Mouse (Mus musculus) cerebellum, adult 2 months (tissue): ENCODE measurements around the gene Runx3. TPM values are rescaled to one million over a fixed set of nuclear protein-coding genes. Genes with fewer than 3 reads are reported as not detected.

ENCODE experiments used
- DNase-seq, 2 experiments: peaks; one replicate each; pipeline ENCODE4 v3.0.0; 2021
- H3K27ac ChIP-seq: fragments of 200-500 bp; 2 replicates; pipeline ENCODE4 v1.5.1; 2012; ENCODE audit warnings: low read length, control low read depth, inconsistent platforms; ENCODE audit not compliant: insufficient read depth
- H3K27me3 ChIP-seq: fragments of 200-500 bp; 2 replicates; pipeline ENCODE4 v1.6.1; 2012; ENCODE audit warnings: inconsistent platforms, mild to moderate bottlenecking, low read length, moderate library complexity; ENCODE audit not compliant: control insufficient read depth, insufficient read depth
- H3K4me1 ChIP-seq: fragments of 200-500 bp; 2 replicates; pipeline ENCODE4 v1.6.1; 2011; ENCODE audit warnings: low read length; ENCODE audit not compliant: control insufficient read depth, insufficient read depth
- H3K4me3 ChIP-seq: fragments of 200-500 bp; replicated peaks from 2 replicates; pipeline ENCODE3; 2011; ENCODE audit warnings: mild to moderate bottlenecking, low read depth, low read length, control low read depth; ENCODE audit not compliant: insufficient read depth
- CTCF ChIP-seq: fragments of 200-500 bp; IDR thresholded peaks from 2 replicates; pipeline ENCODE4 v1.5.1; 2011; ENCODE audit warnings: low read depth, mild to moderate bottlenecking, control low read depth, low read length, moderate library complexity, borderline replicate concordance; ENCODE audit not compliant: insufficient read depth
- POLR2A ChIP-seq: fragments of 200-500 bp; IDR thresholded peaks from 2 replicates; pipeline ENCODE4 v1.6.1; 2011; ENCODE audit warnings: low read length, control low read depth, borderline replicate concordance; ENCODE audit not compliant: insufficient read depth
- WGBS: fragments of 180-500 bp; shearing (Covaris S2); methylation state at CpG from one replicate; pipeline ENCODE4 v1.1.7; 2018; 5-methylcytosine and 5-hydroxymethylcytosine counted together
- polyA plus RNA-seq: library from polyadenylated mRNA; depleted of rRNA; stranded (reverse); fragments of >200 nt; gene quantifications from 2 replicates; pipeline ENCODE4 v1.2.3, GENCODE M21; 2012

Runx3 gene
- polyA plus RNA-seq, 1 experiment, result not detected

GRCm38 (mm10) chr4:135141720-135142119 lies 21.3 kb downstream of the Runx3 start:
- WGBS, result 6% methylated on average over 13 of the region's 13 CpGs
- no peak for TF ChIP-seq POLR2A
- no peak for TF ChIP-seq CTCF
- Histone ChIP-seq H3K27ac (no peak overlapping the region), H3K4me1 (no peaks in the 10 kb centered on the region), H3K27me3 (no peaks in the 10 kb centered on the region; the same call in 1 of the 2 replicates), H3K4me3 (no peak overlapping the region)
- no peak for DNase-seq

- 41% methylated on average over 15 of the region's 15 CpGs for WGBS
- DNase-seq, result no peak
- Histone ChIP-seq H3K27me3 (peaks cover 11% of the 10 kb centered on the region; the same call in 1 of the 2 replicates), H3K27ac (no peak overlapping the region), H3K4me1 (no peaks in the 10 kb centered on the region), H3K4me3 (no peak overlapping the region)
- TF ChIP-seq POLR2A (no peak), CTCF (no peak)
Measured at GRCm38 (mm10) chr4:135146734-135147133, 26.3 kb downstream of the Runx3 start.

- 23% methylated on average over 7 of the region's 7 CpGs for WGBS
- Histone ChIP-seq H3K27ac (no peak overlapping the region), H3K27me3 (peaks cover 27% of the 10 kb centered on the region; the same call in 1 of the 2 replicates), H3K4me1 (no peaks in the 10 kb centered on the region), H3K4me3 (no peak overlapping the region)
- DNase-seq, result no peak
- TF ChIP-seq POLR2A, result no peak
Measured at GRCm38 (mm10) chr4:135148660-135149059, 28.2 kb downstream of the Runx3 start.

GRCm38 (mm10) chr4:135150031-135150801 lies 29.8 kb downstream of the Runx3 start:
- Histone ChIP-seq H3K4me1 (no peaks in the 10 kb centered on the region), H3K4me3 (no peak overlapping the region), H3K27me3 (peaks cover 34% of the 10 kb centered on the region; the same call in 1 of the 2 replicates), H3K27ac (no peak overlapping the region)
- peak; percentile 55 to 61 for DNase-seq
- 13% methylated on average over 32 of the region's 32 CpGs for WGBS
- TF ChIP-seq POLR2A (no peak), CTCF (peak; percentile 76)

GRCm38 (mm10) chr4:135151111-135151987 lies 30.9 kb downstream of the Runx3 start:
- Histone ChIP-seq H3K4me3 (no peak overlapping the region), H3K27me3 (peaks cover 34% of the 10 kb centered on the region; the same call in 1 of the 2 replicates), H3K27ac (no peak overlapping the region), H3K4me1 (no peaks in the 10 kb centered on the region)
- TF ChIP-seq CTCF, result no peak
- TF ChIP-seq POLR2A, result no peak
- WGBS, result 8% methylated on average over 34 of the region's 34 CpGs
- peak in 1 of 2 experiments; percentile 69 for DNase-seq

- Histone ChIP-seq H3K4me3 (no peak overlapping the region), H3K27ac (no peak overlapping the region), H3K4me1 (no peaks in the 10 kb centered on the region), H3K27me3 (peaks cover 39% of the 10 kb centered on the region; the same call in 1 of the 2 replicates)
- WGBS, result 2% methylated on average over 63 of the region's 63 CpGs
- TF ChIP-seq CTCF, result no peak
- TF ChIP-seq POLR2A, result no peak
- peak in 1 of 2 experiments; percentile 27 for DNase-seq
Measured at GRCm38 (mm10) chr4:135151988-135152594, 31.6 kb downstream of the Runx3 start.

- under 1% methylated on average over 45 of the region's 45 CpGs for WGBS
- Histone ChIP-seq H3K27ac (no peak overlapping the region), H3K4me1 (no peaks in the 10 kb centered on the region), H3K4me3 (no peak overlapping the region), H3K27me3 (peaks cover 39% of the 10 kb centered on the region; the same call in 1 of the 2 replicates)
- TF ChIP-seq POLR2A (no peak), CTCF (no peak)
- peak in 1 of 2 experiments; percentile 18 for DNase-seq
Measured at GRCm38 (mm10) chr4:135152834-135153259, 32.4 kb downstream of the Runx3 start.
